Mouse (Mus musculus) limb, embryonic 14.5 days (tissue): ENCODE measurements around the gene Pbx2. TPM values are rescaled to one million over a fixed set of nuclear protein-coding genes. Genes with fewer than 3 reads are reported as not detected.

Source experiments
- ATAC-seq: fragments of 200-750 bp; cut with Nextera tagmentation; 2 replicates; pipeline ENCODE4 v1.8.0; 2017; ENCODE audit warnings: low read depth, moderate number of reproducible peaks, moderate TSS enrichment; ENCODE audit not compliant: low FRiP score
- DNase-seq: peaks from one replicate; pipeline ENCODE4 v3.0.0-alpha.2; 2015; ENCODE audit warnings: low spot score
- H3K27ac ChIP-seq: fragments of 300-500 bp; sonication (generic); replicated peaks from 2 replicates; pipeline ENCODE4 v1.5.1; 2014; ENCODE audit warnings: low read depth, mild to moderate bottlenecking, low read length, moderate library complexity, mixed read lengths
- H3K27me3 ChIP-seq: fragments of 300-500 bp; sonication (generic); 2 replicates; pipeline ENCODE4 v1.6.1; 2014; ENCODE audit warnings: low read length, mixed read lengths; ENCODE audit not compliant: control insufficient read depth, insufficient read depth
- H3K36me3 ChIP-seq: fragments of 300-500 bp; sonication (generic); 2 replicates; pipeline ENCODE4 v1.6.1; 2014; ENCODE audit warnings: mild to moderate bottlenecking, low read length, moderate library complexity, mixed read lengths; ENCODE audit not compliant: control insufficient read depth, insufficient read depth
- H3K4me1 ChIP-seq: fragments of 300-500 bp; sonication (generic); 2 replicates; pipeline ENCODE4 v1.6.1; 2014; ENCODE audit warnings: antibody characterized with exemption, low read length, mixed read lengths; ENCODE audit not compliant: control insufficient read depth, insufficient read depth
- H3K4me2 ChIP-seq: fragments of 300-500 bp; sonication (generic); replicated peaks from 2 replicates; pipeline ENCODE4 v1.6.1; 2014; ENCODE audit warnings: low read depth, mild to moderate bottlenecking, low read length, moderate library complexity; ENCODE audit not compliant: severe bottlenecking
- H3K4me3 ChIP-seq: fragments of 300-500 bp; sonication (generic); replicated peaks from 2 replicates; pipeline ENCODE4 v1.5.1; 2014; ENCODE audit warnings: low read length
- H3K9ac ChIP-seq: fragments of 300-500 bp; sonication (generic); 2 replicates; pipeline ENCODE4 v1.6.1; 2014; ENCODE audit warnings: mild to moderate bottlenecking, low read depth, low read length, moderate library complexity; ENCODE audit not compliant: severe bottlenecking
- H3K9me3 ChIP-seq: fragments of 300-500 bp; sonication (generic); 2 replicates; pipeline ENCODE4 v1.6.1; 2016; ENCODE audit warnings: low read length; ENCODE audit not compliant: control insufficient read depth
- POLR2A ChIP-seq: fragments of 200-500 bp; IDR thresholded peaks from 2 replicates; pipeline ENCODE4 v1.8.0; 2012; ENCODE audit warnings: inconsistent platforms, mild to moderate bottlenecking, moderate library complexity, borderline replicate concordance; ENCODE audit not compliant: insufficient read depth, insufficient read length; ENCODE audit errors: extremely low read depth
- WGBS: fragments of 180-500 bp; shearing (Covaris S2); extraction: QIAGEN DNeasy Blood & Tissue Kit; methylation state at CpG from one replicate; pipeline ENCODE4 v1.1.7; 2014; 5-methylcytosine and 5-hydroxymethylcytosine counted together
- polyA plus RNA-seq, 2 experiments: library from polyadenylated mRNA; depleted of rRNA in 1 of 2; stranded (reverse) in 1 of 2; unstranded in 1 of 2; fragments of >200 nt; fragmentation: Nextera tagmentation in 1 of 2; extraction: Ambion mirVana in 1 of 2; gene quantifications; 2 replicates each; pipeline versions ENCODE4 v1.2.1 to v1.2.3; 2012 to 2014

Gene Pbx2
- polyA plus RNA-seq, 2 experiments, result 13.5 to 141 TPM

DNA sequence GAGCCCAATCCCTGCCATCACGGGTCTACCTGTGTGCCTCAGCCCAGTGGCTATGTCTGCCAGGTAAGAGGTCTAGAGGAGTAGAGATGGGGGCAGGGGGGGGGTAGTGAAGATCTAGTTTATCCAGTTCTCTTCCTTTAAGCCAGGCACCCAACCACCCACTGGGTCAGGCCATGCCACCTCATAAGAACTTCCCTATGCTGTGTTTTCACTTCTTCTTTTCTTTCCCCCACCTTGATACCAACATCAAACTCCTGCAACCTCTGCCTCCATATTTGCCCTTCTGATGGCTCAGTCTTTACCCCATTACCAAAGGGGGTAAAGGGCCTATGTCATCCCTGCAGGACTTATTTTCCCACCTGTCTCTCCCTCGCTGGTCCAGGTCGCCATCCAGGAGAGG, 13.0 kb upstream of the Pbx2 start:
- Histone ChIP-seq H3K36me3 (no peaks in the 10 kb centered on the region), H3K9ac (no peak overlapping the region), H3K27me3 (no peaks in the 10 kb centered on the region), H3K9me3 (no peaks in the 10 kb centered on the region), H3K4me3 (no peak overlapping the region), H3K27ac (no peak overlapping the region), H3K4me2 (no peak overlapping the region), H3K4me1 (peaks cover 5% of the 10 kb centered on the region; the same call in 1 of the 2 replicates)
- no peak for TF ChIP-seq POLR2A
- DNase-seq (no peak), ATAC-seq (no peak)
- 93% methylated on average over 3 of the region's 3 CpGs for WGBS

DNA sequence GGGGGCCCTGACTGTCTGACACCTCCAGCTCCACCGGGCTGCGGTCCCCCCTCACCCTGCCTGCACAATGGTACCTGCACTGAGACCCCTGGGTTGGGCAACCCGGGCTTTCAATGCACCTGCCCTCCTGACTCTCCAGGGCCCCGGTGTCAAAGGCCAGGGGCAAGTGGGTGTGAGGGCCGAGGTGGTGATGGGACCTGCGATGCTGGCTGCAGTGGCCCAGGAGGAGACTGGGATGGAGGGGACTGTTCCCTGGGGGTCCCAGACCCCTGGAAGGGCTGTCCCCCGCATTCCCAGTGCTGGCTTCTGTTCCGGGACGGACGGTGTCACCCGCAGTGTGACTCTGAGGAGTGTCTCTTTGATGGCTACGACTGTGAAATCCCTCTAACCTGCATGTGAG, 8.5 kb upstream of the Pbx2 start:
- ATAC-seq (no peak), DNase-seq (no peak)
- Histone ChIP-seq H3K9me3 (no peaks in the 10 kb centered on the region), H3K36me3 (no peaks in the 10 kb centered on the region), H3K4me3 (no peak overlapping the region), H3K4me1 (peaks cover 12% of the 10 kb centered on the region; the same call in 1 of the 2 replicates), H3K27ac (no peak overlapping the region), H3K9ac (no peak overlapping the region), H3K4me2 (no peak overlapping the region), H3K27me3 (no peaks in the 10 kb centered on the region)
- WGBS, result 83% methylated on average over 12 of the region's 12 CpGs
- no peak for TF ChIP-seq POLR2A

DNA sequence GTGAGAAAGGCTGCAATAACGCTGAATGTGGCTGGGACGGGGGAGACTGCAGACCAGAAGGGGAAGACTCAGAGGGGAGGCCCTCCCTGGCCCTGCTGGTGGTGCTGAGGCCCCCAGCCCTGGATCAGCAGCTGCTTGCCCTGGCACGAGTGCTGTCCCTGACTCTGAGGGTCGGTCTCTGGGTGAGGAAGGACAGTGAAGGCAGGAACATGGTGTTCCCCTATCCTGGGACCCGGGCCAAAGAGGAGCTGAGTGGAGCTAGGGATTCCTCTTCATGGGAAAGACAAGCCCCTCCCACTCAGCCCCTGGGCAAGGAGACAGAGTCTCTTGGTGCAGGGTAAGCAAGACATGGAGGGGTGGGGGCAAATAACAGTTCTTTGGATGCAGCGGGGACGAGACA, 7.7 kb upstream of the Pbx2 start:
- ATAC-seq (no peak), DNase-seq (no peak)
- H3K4me1 ChIP-seq, result peaks cover 15% of the 10 kb centered on the region; the same call in 1 of the 2 replicates
- H3K9ac ChIP-seq, result no peak overlapping the region
- no peak for TF ChIP-seq POLR2A
- no peak overlapping the region for H3K27ac ChIP-seq
- WGBS, result 60% methylated on average over 7 of the region's 7 CpGs
- H3K36me3 ChIP-seq, result no peaks in the 10 kb centered on the region
- H3K27me3 ChIP-seq, result no peaks in the 10 kb centered on the region
- H3K4me2 ChIP-seq, result no peak overlapping the region
- H3K4me3 ChIP-seq, result no peak overlapping the region
- no peaks in the 10 kb centered on the region for H3K9me3 ChIP-seq

DNA sequence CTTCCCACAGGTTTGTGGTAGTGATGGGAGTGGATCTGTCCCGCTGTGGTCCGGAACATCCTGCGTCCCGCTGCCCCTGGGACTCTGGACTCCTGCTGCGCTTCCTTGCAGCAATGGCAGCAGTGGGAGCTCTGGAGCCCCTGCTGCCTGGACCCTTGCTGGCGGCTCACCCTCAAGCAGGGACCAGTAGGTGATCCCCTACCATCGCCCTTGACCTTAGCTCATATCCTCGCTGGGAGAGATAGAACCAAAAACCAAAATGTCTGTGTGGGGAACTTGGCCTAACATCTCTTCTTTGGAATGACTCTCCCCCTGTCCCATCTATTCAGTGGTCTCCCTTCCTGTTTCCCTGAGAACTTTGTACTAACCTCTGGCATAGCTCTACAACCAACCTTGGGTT, 7.2 kb upstream of the Pbx2 start:
- ATAC-seq (no peak), DNase-seq (no peak)
- no peak overlapping the region for H3K4me3 ChIP-seq
- H3K36me3 ChIP-seq, result no peaks in the 10 kb centered on the region
- H3K4me2 ChIP-seq, result no peak overlapping the region
- H3K4me1 ChIP-seq, result peaks cover 19% of the 10 kb centered on the region
- no peak overlapping the region for H3K9ac ChIP-seq
- 94% methylated on average over 8 of the region's 8 CpGs for WGBS
- no peaks in the 10 kb centered on the region for H3K9me3 ChIP-seq
- H3K27ac ChIP-seq, result no peak overlapping the region
- H3K27me3 ChIP-seq, result no peaks in the 10 kb centered on the region
- no peak for TF ChIP-seq POLR2A

DNA sequence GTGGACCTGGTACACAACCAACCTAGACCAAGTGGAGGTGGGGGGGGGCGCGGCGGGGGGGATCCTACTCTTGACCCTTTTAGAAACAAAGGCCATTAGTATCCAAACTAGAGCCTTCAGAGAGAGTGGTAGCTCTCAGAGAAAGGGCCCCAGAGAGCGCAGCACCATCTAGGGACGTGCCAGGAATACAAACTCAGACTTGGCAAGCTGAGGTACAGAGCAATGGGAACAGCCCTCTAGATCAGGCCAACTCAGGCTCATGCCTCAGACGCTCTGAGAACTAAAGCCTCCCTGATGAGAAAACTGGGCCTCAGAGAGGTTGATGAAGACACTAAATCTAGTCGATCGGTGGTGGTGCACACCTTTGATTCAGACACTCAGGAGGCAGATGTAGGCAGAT, 5.9 kb upstream of the Pbx2 start:
- Histone ChIP-seq H3K36me3 (no peaks in the 10 kb centered on the region), H3K4me3 (no peak overlapping the region), H3K27ac (no peak overlapping the region), H3K27me3 (no peaks in the 10 kb centered on the region), H3K9ac (no peak overlapping the region), H3K4me1 (peaks cover 29% of the 10 kb centered on the region), H3K4me2 (no peak overlapping the region), H3K9me3 (no peaks in the 10 kb centered on the region)
- TF ChIP-seq POLR2A, result no peak
- 96% methylated on average over 8 of the region's 8 CpGs for WGBS
- no peak for DNase-seq
- no peak for ATAC-seq
